Mouse (Mus musculus): ENCODE measurements around the gene Snx29. TPM values are rescaled to one million over a fixed set of nuclear protein-coding genes. Genes with fewer than 3 reads are reported as not detected.

The Snx29 gene
- total RNA-seq, 1 experiment: 9.6 TPM

GRCm38 (mm10) chr16:11692744-11693143 is 370.0 kb downstream of the Snx29 start:
- Histone ChIP-seq H3K9me3 (ENCODE audit: control insufficient read depth, insufficient read depth, low read depth, low read length) (no peaks in the 10 kb centered on the region), H3K4me3 (ENCODE audit: insufficient read depth in 1 of 2, low read depth in 1 of 2, low read length in 2 of 2, poor library complexity in 1 of 2, severe bottlenecking in 1 of 2) (no peak overlapping the region), H3K27ac (ENCODE audit: insufficient read depth, low read depth, low read length, poor library complexity, severe bottlenecking) (no peak overlapping the region), H3K9ac (ENCODE audit: insufficient read depth, low read depth, low read length, poor library complexity, severe bottlenecking) (no peak overlapping the region), H3K4me1 (ENCODE audit: control insufficient read depth in 2 of 2, insufficient read depth in 2 of 2, low read length in 2 of 2, poor library complexity in 1 of 2) (peaks cover 0 to 2% of the 10 kb centered on the region in 2 experiments; a peak in 1 of 4 replicates), H3K36me3 (ENCODE audit: control insufficient read depth, insufficient read depth, low read length, poor library complexity, severe bottlenecking) (no peaks in the 10 kb centered on the region)
- TF ChIP-seq HCFC1 (IDR thresholded peaks at IDR 0.05; ENCODE audit: borderline replicate concordance, insufficient read depth, low read length) (no peak), MAFK (IDR thresholded peaks at IDR 0.05; ENCODE audit: insufficient read depth, low read depth, low read length) (no peak), CHD2 (IDR thresholded peaks at IDR 0.05; ENCODE audit: low read depth, low read length) (no peak), ZNF384 (IDR thresholded peaks at IDR 0.05; ENCODE audit: low read depth, low read length) (no peak), ZC3H11A (IDR thresholded peaks at IDR 0.05; ENCODE audit: borderline replicate concordance, low read depth, low read length) (no peak)
- DNase-seq (ENCODE audit: low read depth, low spot score): no peak
- in situ Hi-C loops (cut with MboI; ENCODE audit: low sequenced_read_pairs in 2 of 2, unreplicated experiment in 2 of 2): no loop called here

GRCm38 (mm10) chr16:11694386-11694785 is 371.7 kb downstream of the Snx29 start:
- peaks cover 0 to 2% of the 10 kb centered on the region in 2 experiments; a peak in 1 of 4 replicates for H3K4me1 ChIP-seq (ENCODE audit: control insufficient read depth in 2 of 2, insufficient read depth in 2 of 2, low read length in 2 of 2, poor library complexity in 1 of 2)
- H3K4me3 ChIP-seq (ENCODE audit: insufficient read depth in 1 of 2, low read depth in 1 of 2, low read length in 2 of 2, poor library complexity in 1 of 2, severe bottlenecking in 1 of 2): no peak overlapping the region
- H3K36me3 ChIP-seq (ENCODE audit: control insufficient read depth, insufficient read depth, low read length, poor library complexity, severe bottlenecking): no peaks in the 10 kb centered on the region
- no peak overlapping the region for H3K9ac ChIP-seq (ENCODE audit: insufficient read depth, low read depth, low read length, poor library complexity, severe bottlenecking)
- no peaks in the 10 kb centered on the region for H3K9me3 ChIP-seq (ENCODE audit: control insufficient read depth, insufficient read depth, low read depth, low read length)
- in situ Hi-C loops (cut with MboI; ENCODE audit: low sequenced_read_pairs in 2 of 2, unreplicated experiment in 2 of 2): no loop called here
- DNase-seq (ENCODE audit: low read depth, low spot score): no peak
- no peak for TF ChIP-seq ZNF384 (IDR thresholded peaks at IDR 0.05; ENCODE audit: low read depth, low read length)
- TF ChIP-seq MAFK (IDR thresholded peaks at IDR 0.05; ENCODE audit: insufficient read depth, low read depth, low read length): no peak
- no peak for TF ChIP-seq HCFC1 (IDR thresholded peaks at IDR 0.05; ENCODE audit: borderline replicate concordance, insufficient read depth, low read length)
- no peak for TF ChIP-seq ZC3H11A (IDR thresholded peaks at IDR 0.05; ENCODE audit: borderline replicate concordance, low read depth, low read length)
- TF ChIP-seq CHD2 (IDR thresholded peaks at IDR 0.05; ENCODE audit: low read depth, low read length): no peak
- H3K27ac ChIP-seq (ENCODE audit: insufficient read depth, low read depth, low read length, poor library complexity, severe bottlenecking): no peak overlapping the region

GRCm38 (mm10) chr16:11696767-11697166 is 374.1 kb downstream of the Snx29 start:
- H3K4me3 ChIP-seq (ENCODE audit: insufficient read depth in 1 of 2, low read depth in 1 of 2, low read length in 2 of 2, poor library complexity in 1 of 2, severe bottlenecking in 1 of 2): no peak overlapping the region
- H3K9ac ChIP-seq (ENCODE audit: insufficient read depth, low read depth, low read length, poor library complexity, severe bottlenecking): no peak overlapping the region
- TF ChIP-seq ZC3H11A (IDR thresholded peaks at IDR 0.05; ENCODE audit: borderline replicate concordance, low read depth, low read length): no peak
- no peak for TF ChIP-seq HCFC1 (IDR thresholded peaks at IDR 0.05; ENCODE audit: borderline replicate concordance, insufficient read depth, low read length)
- no peak for TF ChIP-seq CHD2 (IDR thresholded peaks at IDR 0.05; ENCODE audit: low read depth, low read length)
- no peak for TF ChIP-seq ZNF384 (IDR thresholded peaks at IDR 0.05; ENCODE audit: low read depth, low read length)
- TF ChIP-seq MAFK (IDR thresholded peaks at IDR 0.05; ENCODE audit: insufficient read depth, low read depth, low read length): no peak
- H3K36me3 ChIP-seq (ENCODE audit: control insufficient read depth, insufficient read depth, low read length, poor library complexity, severe bottlenecking): no peaks in the 10 kb centered on the region
- peaks cover 0 to 2% of the 10 kb centered on the region in 2 experiments; a peak in 1 of 4 replicates for H3K4me1 ChIP-seq (ENCODE audit: control insufficient read depth in 2 of 2, insufficient read depth in 2 of 2, low read length in 2 of 2, poor library complexity in 1 of 2)
- no peaks in the 10 kb centered on the region for H3K9me3 ChIP-seq (ENCODE audit: control insufficient read depth, insufficient read depth, low read depth, low read length)
- H3K27ac ChIP-seq (ENCODE audit: insufficient read depth, low read depth, low read length, poor library complexity, severe bottlenecking): no peak overlapping the region
- in situ Hi-C loops (cut with MboI; ENCODE audit: low sequenced_read_pairs in 2 of 2, unreplicated experiment in 2 of 2): no loop called here
- DNase-seq (ENCODE audit: low read depth, low spot score): peak; percentile 22

GRCm38 (mm10) chr16:11697710-11698357 is 375.1 kb downstream of the Snx29 start:
- Histone ChIP-seq H3K4me3 (ENCODE audit: insufficient read depth in 1 of 2, low read depth in 1 of 2, low read length in 2 of 2, poor library complexity in 1 of 2, severe bottlenecking in 1 of 2) (no peak overlapping the region), H3K4me1 (ENCODE audit: control insufficient read depth in 2 of 2, insufficient read depth in 2 of 2, low read length in 2 of 2, poor library complexity in 1 of 2) (peaks cover 0 to 2% of the 10 kb centered on the region in 2 experiments; a peak in 1 of 4 replicates), H3K9ac (ENCODE audit: insufficient read depth, low read depth, low read length, poor library complexity, severe bottlenecking) (no peak overlapping the region), H3K9me3 (ENCODE audit: control insufficient read depth, insufficient read depth, low read depth, low read length) (no peaks in the 10 kb centered on the region), H3K36me3 (ENCODE audit: control insufficient read depth, insufficient read depth, low read length, poor library complexity, severe bottlenecking) (no peaks in the 10 kb centered on the region), H3K27ac (ENCODE audit: insufficient read depth, low read depth, low read length, poor library complexity, severe bottlenecking) (no peak overlapping the region)
- in situ Hi-C loops (cut with MboI; ENCODE audit: low sequenced_read_pairs in 2 of 2, unreplicated experiment in 2 of 2): no loop called here
- DNase-seq (ENCODE audit: low read depth, low spot score): no peak
- TF ChIP-seq MAFK (IDR thresholded peaks at IDR 0.05; ENCODE audit: insufficient read depth, low read depth, low read length) (no peak), ZNF384 (IDR thresholded peaks at IDR 0.05; ENCODE audit: low read depth, low read length) (no peak), HCFC1 (IDR thresholded peaks at IDR 0.05; ENCODE audit: borderline replicate concordance, insufficient read depth, low read length) (no peak), ZC3H11A (IDR thresholded peaks at IDR 0.05; ENCODE audit: borderline replicate concordance, low read depth, low read length) (no peak), CHD2 (IDR thresholded peaks at IDR 0.05; ENCODE audit: low read depth, low read length) (no peak)
